Mouse (Mus musculus) limb, embryonic 14.5 days (tissue): Measurements from ENCODE around the gene Vash2. TPM values are rescaled to one million over a fixed set of nuclear protein-coding genes. Genes with fewer than 3 reads are reported as not detected.

Source experiments
- ATAC-seq: fragments of 200-750 bp; cut with Nextera tagmentation; 2 replicates; pipeline ENCODE4 v1.8.0; 2017; ENCODE audit warnings: low read depth, moderate number of reproducible peaks, moderate TSS enrichment; ENCODE audit not compliant: low FRiP score
- DNase-seq: peaks from one replicate; pipeline ENCODE4 v3.0.0-alpha.2; 2015; ENCODE audit warnings: low spot score
- H3K27ac ChIP-seq: fragments of 300-500 bp; sonication (generic); replicated peaks from 2 replicates; pipeline ENCODE4 v1.5.1; 2014; ENCODE audit warnings: low read depth, mild to moderate bottlenecking, low read length, moderate library complexity, mixed read lengths
- H3K27me3 ChIP-seq: fragments of 300-500 bp; sonication (generic); 2 replicates; pipeline ENCODE4 v1.6.1; 2014; ENCODE audit warnings: low read length, mixed read lengths; ENCODE audit not compliant: control insufficient read depth, insufficient read depth
- H3K36me3 ChIP-seq: fragments of 300-500 bp; sonication (generic); 2 replicates; pipeline ENCODE4 v1.6.1; 2014; ENCODE audit warnings: mild to moderate bottlenecking, low read length, moderate library complexity, mixed read lengths; ENCODE audit not compliant: control insufficient read depth, insufficient read depth
- H3K4me1 ChIP-seq: fragments of 300-500 bp; sonication (generic); 2 replicates; pipeline ENCODE4 v1.6.1; 2014; ENCODE audit warnings: antibody characterized with exemption, low read length, mixed read lengths; ENCODE audit not compliant: control insufficient read depth, insufficient read depth
- H3K4me2 ChIP-seq: fragments of 300-500 bp; sonication (generic); replicated peaks from 2 replicates; pipeline ENCODE4 v1.6.1; 2014; ENCODE audit warnings: low read depth, mild to moderate bottlenecking, low read length, moderate library complexity; ENCODE audit not compliant: severe bottlenecking
- H3K4me3 ChIP-seq: fragments of 300-500 bp; sonication (generic); replicated peaks from 2 replicates; pipeline ENCODE4 v1.5.1; 2014; ENCODE audit warnings: low read length
- H3K9ac ChIP-seq: fragments of 300-500 bp; sonication (generic); 2 replicates; pipeline ENCODE4 v1.6.1; 2014; ENCODE audit warnings: mild to moderate bottlenecking, low read depth, low read length, moderate library complexity; ENCODE audit not compliant: severe bottlenecking
- H3K9me3 ChIP-seq: fragments of 300-500 bp; sonication (generic); 2 replicates; pipeline ENCODE4 v1.6.1; 2016; ENCODE audit warnings: low read length; ENCODE audit not compliant: control insufficient read depth
- POLR2A ChIP-seq: fragments of 200-500 bp; IDR thresholded peaks from 2 replicates; pipeline ENCODE4 v1.8.0; 2012; ENCODE audit warnings: inconsistent platforms, mild to moderate bottlenecking, moderate library complexity, borderline replicate concordance; ENCODE audit not compliant: insufficient read depth, insufficient read length; ENCODE audit errors: extremely low read depth
- WGBS: fragments of 180-500 bp; shearing (Covaris S2); extraction: QIAGEN DNeasy Blood & Tissue Kit; methylation state at CpG from one replicate; pipeline ENCODE4 v1.1.7; 2014; 5-methylcytosine and 5-hydroxymethylcytosine counted together
- polyA plus RNA-seq, 2 experiments: library from polyadenylated mRNA; depleted of rRNA in 1 of 2; stranded (reverse) in 1 of 2; unstranded in 1 of 2; fragments of >200 nt; fragmentation: Nextera tagmentation in 1 of 2; extraction: Ambion mirVana in 1 of 2; gene quantifications; 2 replicates each; pipeline versions ENCODE4 v1.2.1 to v1.2.3; 2012 to 2014

Gene Vash2
- polyA plus RNA-seq, 2 experiments = 40.1 to 64.7 TPM

GRCm38 (mm10) chr1:190968010-190968409, 11.1 kb downstream of the Vash2 start:
- H3K9ac ChIP-seq = no peak overlapping the region
- H3K36me3 ChIP-seq = peaks cover 86% of the 10 kb centered on the region
- no peaks in the 10 kb centered on the region for H3K9me3 ChIP-seq
- no peak for DNase-seq
- H3K4me1 ChIP-seq = no peaks in the 10 kb centered on the region; the same call in 1 of the 2 replicates
- H3K4me2 ChIP-seq = no peak overlapping the region
- no peak overlapping the region for H3K27ac ChIP-seq
- WGBS = 93% methylated on average over 7 of the region's 7 CpGs
- H3K4me3 ChIP-seq = no peak overlapping the region
- no peaks in the 10 kb centered on the region for H3K27me3 ChIP-seq
- TF ChIP-seq POLR2A = no peak
- ATAC-seq = no peak

GRCm38 (mm10) chr1:190964992-190965780, 13.9 kb downstream of the Vash2 start:
- H3K4me2 ChIP-seq = no peak overlapping the region
- DNase-seq = no peak
- H3K9ac ChIP-seq = no peak overlapping the region
- H3K36me3 ChIP-seq = peaks cover 89% of the 10 kb centered on the region
- no peak for TF ChIP-seq POLR2A
- H3K27me3 ChIP-seq = no peaks in the 10 kb centered on the region
- 84% methylated on average over 15 of the region's 15 CpGs for WGBS
- no peak overlapping the region for H3K27ac ChIP-seq
- H3K9me3 ChIP-seq = no peaks in the 10 kb centered on the region
- no peak for ATAC-seq
- no peaks in the 10 kb centered on the region for H3K4me1 ChIP-seq
- H3K4me3 ChIP-seq = no peak overlapping the region

DNA sequence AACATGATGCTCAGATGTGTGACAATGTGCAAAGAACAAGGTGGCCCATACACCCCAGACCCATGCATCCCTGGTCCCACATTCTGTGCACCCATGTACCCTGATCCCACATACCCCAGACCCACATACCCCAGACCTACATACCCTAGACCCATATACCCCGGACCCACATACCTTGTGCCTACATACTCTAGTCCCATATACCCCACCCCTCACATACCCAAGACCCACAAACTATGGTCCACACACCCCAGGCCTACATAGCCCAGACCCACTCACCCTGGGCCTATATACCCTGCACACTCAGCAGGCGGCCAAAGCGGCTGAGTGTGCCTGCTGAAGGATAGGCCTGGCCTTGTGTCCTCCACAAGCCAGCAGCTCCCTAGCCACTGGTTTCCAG, 16.3 kb downstream of the Vash2 start:
- no peak for TF ChIP-seq POLR2A
- H3K36me3 ChIP-seq = peaks cover 89% of the 10 kb centered on the region

GRCm38 (mm10) chr1:190958821-190959220, 20.3 kb downstream of the Vash2 start:
- Histone ChIP-seq H3K4me3 (no peak overlapping the region), H3K36me3 (peaks cover 92% of the 10 kb centered on the region), H3K4me1 (no peaks in the 10 kb centered on the region), H3K27ac (no peak overlapping the region), H3K9ac (no peak overlapping the region), H3K27me3 (no peaks in the 10 kb centered on the region), H3K4me2 (no peak overlapping the region), H3K9me3 (no peaks in the 10 kb centered on the region)
- ATAC-seq (no peak), DNase-seq (no peak)
- 67% methylated on average over 5 of the region's 5 CpGs for WGBS
- no peak for TF ChIP-seq POLR2A

More for the DNA sequence above, 16.3 kb downstream of the Vash2 start:
- H3K9me3 ChIP-seq = no peaks in the 10 kb centered on the region
- no peak overlapping the region for H3K4me2 ChIP-seq
- H3K4me1 ChIP-seq = no peaks in the 10 kb centered on the region
- ATAC-seq (no peak), DNase-seq (no peak)
- no peak overlapping the region for H3K4me3 ChIP-seq
- H3K27me3 ChIP-seq = no peaks in the 10 kb centered on the region
- no peak overlapping the region for H3K27ac ChIP-seq
- WGBS = 90% methylated on average over 3 of the region's 3 CpGs
- H3K9ac ChIP-seq = no peak overlapping the region

DNA sequence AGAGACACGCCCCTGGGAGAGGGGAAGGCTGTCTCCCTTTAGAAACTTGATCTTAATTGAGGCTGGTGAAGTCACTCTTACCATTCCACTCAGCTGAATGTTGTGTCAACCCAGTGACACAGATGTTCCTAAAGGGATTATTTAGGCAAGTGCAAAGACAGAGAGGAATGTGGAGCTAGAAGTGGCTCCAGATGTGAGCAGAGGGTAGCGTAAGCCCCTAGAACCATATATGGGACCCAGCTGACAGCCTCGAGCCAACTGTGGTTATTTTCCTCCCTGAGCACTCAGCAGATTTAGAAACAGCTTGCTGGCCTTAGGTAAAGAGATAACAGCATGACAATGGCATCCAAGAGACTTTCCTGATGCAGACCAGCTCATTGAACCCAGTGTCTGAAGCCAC, 26.1 kb downstream of the Vash2 start:
- no peak overlapping the region for H3K27ac ChIP-seq
- H3K27me3 ChIP-seq = no peaks in the 10 kb centered on the region
- H3K4me3 ChIP-seq = no peak overlapping the region
- no peak overlapping the region for H3K9ac ChIP-seq
- ATAC-seq (peak; percentile 78; the same call in 1 of the 2 replicates), DNase-seq (peak; percentile 54)
- peaks cover 98% of the 10 kb centered on the region for H3K36me3 ChIP-seq
- H3K4me2 ChIP-seq = no peak overlapping the region
- 46% methylated on average over 3 of the region's 3 CpGs for WGBS
- H3K9me3 ChIP-seq = no peaks in the 10 kb centered on the region
- no peak for TF ChIP-seq POLR2A
- no peaks in the 10 kb centered on the region for H3K4me1 ChIP-seq
